Mouse (Mus musculus) hindbrain, embryonic 11.5 days (tissue): ENCODE results near the gene Parp4. TPM values are rescaled to one million over a fixed set of nuclear protein-coding genes. Genes with fewer than 3 reads are reported as not detected.

Experiments
- ATAC-seq: fragments of 200-750 bp; cut with Nextera tagmentation; 2 replicates; pipeline ENCODE4 v1.8.0; 2017; ENCODE audit warnings: mild to moderate bottlenecking, moderate TSS enrichment, moderate library complexity; ENCODE audit not compliant: low FRiP score
- DNase-seq: peaks from one replicate; pipeline ENCODE4 v3.0.0-alpha.2; 2015; ENCODE audit warnings: low spot score
- H3K27ac ChIP-seq: fragments of 300-500 bp; sonication (generic); 2 replicates; pipeline ENCODE4 v1.5.1; 2014; ENCODE audit warnings: mild to moderate bottlenecking, low read depth, low read length
- H3K27me3 ChIP-seq: fragments of 300-500 bp; sonication (generic); 2 replicates; pipeline ENCODE4 v1.6.1; 2014; ENCODE audit warnings: mild to moderate bottlenecking, low read length, moderate library complexity, mixed read lengths; ENCODE audit not compliant: control insufficient read depth, insufficient read depth
- H3K36me3 ChIP-seq: fragments of 300-500 bp; sonication (generic); 2 replicates; pipeline ENCODE4 v1.6.1; 2014; ENCODE audit warnings: mild to moderate bottlenecking, low read length, moderate library complexity, mixed read lengths; ENCODE audit not compliant: control insufficient read depth, insufficient read depth
- H3K4me1 ChIP-seq: fragments of 300-500 bp; sonication (generic); replicated peaks from 2 replicates; pipeline ENCODE4 v1.6.1; 2014; ENCODE audit warnings: low read length, mixed read lengths; ENCODE audit not compliant: control insufficient read depth, insufficient read depth
- H3K4me2 ChIP-seq: fragments of 300-500 bp; sonication (generic); replicated peaks from 2 replicates; pipeline ENCODE4 v1.6.1; 2014; ENCODE audit warnings: mild to moderate bottlenecking, low read depth, low read length
- H3K4me3 ChIP-seq: fragments of 300-500 bp; sonication (generic); 2 replicates; pipeline ENCODE4 v1.5.1; 2014; ENCODE audit warnings: low read depth, low read length
- H3K9ac ChIP-seq: fragments of 300-500 bp; sonication (generic); 2 replicates; pipeline ENCODE4 v1.6.1; 2014; ENCODE audit warnings: low read depth, low read length
- H3K9me3 ChIP-seq: fragments of 300-500 bp; sonication (generic); 2 replicates; pipeline ENCODE4 v1.6.1; 2016; ENCODE audit warnings: low read length; ENCODE audit not compliant: control insufficient read depth
- WGBS: fragments of 180-500 bp; shearing (Covaris S2); extraction: QIAGEN DNeasy Blood & Tissue Kit; methylation state at CpG from one replicate; pipeline ENCODE4 v1.1.7; 2014; 5-methylcytosine and 5-hydroxymethylcytosine counted together
- polyA plus RNA-seq: library from polyadenylated mRNA; unstranded; fragments of >200 nt; fragmentation: Nextera tagmentation; extraction: Ambion mirVana; gene quantifications from 2 replicates; pipeline ENCODE4 v1.2.1, GENCODE M21; 2014

The Parp4 gene
- polyA plus RNA-seq, 1 experiment from 2014 or later: 2.9 TPM

DNA sequence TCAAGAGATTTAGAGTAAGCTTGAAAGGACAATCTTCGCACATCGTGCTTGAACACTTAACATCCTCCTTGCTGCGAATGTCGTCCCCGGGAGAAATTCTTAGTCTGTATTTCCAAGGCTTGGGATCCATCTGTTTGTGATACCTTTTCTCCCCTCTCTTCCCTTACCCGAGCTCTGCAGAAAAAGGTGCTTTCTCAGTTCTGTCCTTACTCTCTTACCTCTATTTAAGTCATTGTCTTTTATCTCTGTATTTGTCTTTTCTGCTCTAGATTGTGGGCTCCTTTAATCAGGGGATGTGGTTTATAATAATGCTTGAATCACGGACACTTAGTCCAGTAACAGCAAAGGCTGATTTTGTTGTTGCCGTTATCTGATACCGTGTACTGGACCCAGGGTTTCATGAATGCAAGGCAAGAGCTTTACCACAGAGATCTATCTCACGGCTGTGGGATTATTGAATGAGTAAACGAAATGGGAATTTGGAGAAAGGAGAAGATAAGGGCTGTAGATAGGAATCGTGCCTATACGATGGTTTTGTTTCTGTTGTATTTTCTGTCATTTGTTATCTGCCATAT is 93.7 kb downstream of the Parp4 start:
- peak overlapping the region; percentile 82 for H3K4me2 ChIP-seq
- 0 out of 2 replicates have a peak overlapping the region, but pooled peaks have one; percentile 77 for H3K27ac ChIP-seq
- no peaks in the 10 kb centered on the region for H3K9me3 ChIP-seq
- 13% methylated on average over 13 of the region's 13 CpGs for WGBS
- DNase-seq: peak; percentile 11
- H3K9ac ChIP-seq: peak overlapping the region; percentile 70
- peak overlapping the region; percentile 63 for H3K4me3 ChIP-seq
- peaks cover 5% of the 10 kb centered on the region; the same call in 1 of the 2 replicates for H3K36me3 ChIP-seq
- H3K4me1 ChIP-seq: 0 out of 2 replicates have a peak, but pooled peaks cover 2% of the 10 kb centered on the region
- no peaks in the 10 kb centered on the region for H3K27me3 ChIP-seq
- no peak for ATAC-seq

DNA sequence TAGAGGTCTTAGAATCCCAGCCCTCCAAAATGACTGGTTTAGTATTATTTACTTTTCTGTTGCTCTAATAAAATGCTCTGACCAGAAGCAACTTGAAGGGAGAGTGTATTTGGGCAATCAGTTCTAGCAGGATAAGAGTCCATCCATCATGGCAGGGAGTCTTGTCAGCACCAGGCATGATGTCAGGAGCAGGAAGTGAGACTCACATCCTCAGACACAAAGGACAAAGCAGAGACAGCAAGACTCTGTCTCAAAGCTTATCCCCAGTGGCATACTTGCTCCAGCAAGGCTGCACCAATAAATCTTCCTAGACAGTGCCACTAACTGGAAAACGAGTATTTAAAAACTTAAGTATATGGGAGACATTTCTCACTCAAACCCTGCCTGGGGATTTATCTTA is 110.0 kb downstream of the Parp4 start:
- H3K4me3 ChIP-seq: no peak overlapping the region
- H3K27ac ChIP-seq: no peak overlapping the region
- H3K9me3 ChIP-seq: no peaks in the 10 kb centered on the region
- peaks cover 7% of the 10 kb centered on the region; the same call in 1 of the 2 replicates for H3K36me3 ChIP-seq
- 57% methylated on average over 1 of the region's 1 CpGs for WGBS
- no peak for DNase-seq
- H3K4me1 ChIP-seq: no peaks in the 10 kb centered on the region
- H3K9ac ChIP-seq: no peak overlapping the region
- H3K27me3 ChIP-seq: no peaks in the 10 kb centered on the region
- no peak overlapping the region for H3K4me2 ChIP-seq
- no peak for ATAC-seq

DNA sequence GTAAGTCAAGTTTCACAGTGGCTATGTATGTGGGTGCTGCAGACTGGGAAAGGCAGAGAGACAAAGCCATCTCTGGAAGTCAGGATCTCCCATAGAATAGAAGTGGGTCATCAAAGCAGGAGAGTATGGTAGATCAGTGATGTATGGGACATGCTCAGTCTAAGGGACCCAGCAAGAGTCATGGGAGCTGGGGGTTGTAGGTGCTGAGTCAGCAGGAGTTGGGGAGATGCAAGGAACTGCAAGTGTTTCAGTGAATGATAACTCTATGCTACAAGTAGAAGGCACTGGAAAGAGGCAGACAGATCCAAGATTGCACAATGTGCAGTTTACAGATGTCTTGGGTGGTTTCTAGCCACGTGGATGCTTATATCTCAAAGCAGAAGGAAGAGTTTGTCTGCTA is 113.7 kb downstream of the Parp4 start:
- Histone ChIP-seq H3K36me3 (peaks cover 9% of the 10 kb centered on the region; the same call in 1 of the 2 replicates), H3K9me3 (no peaks in the 10 kb centered on the region), H3K4me1 (no peaks in the 10 kb centered on the region), H3K27me3 (no peaks in the 10 kb centered on the region), H3K27ac (no peak overlapping the region), H3K9ac (no peak overlapping the region), H3K4me2 (no peak overlapping the region), H3K4me3 (no peak overlapping the region)
- ATAC-seq (no peak), DNase-seq (no peak)
- WGBS: 93% methylated on average over 1 of the region's 1 CpGs

DNA sequence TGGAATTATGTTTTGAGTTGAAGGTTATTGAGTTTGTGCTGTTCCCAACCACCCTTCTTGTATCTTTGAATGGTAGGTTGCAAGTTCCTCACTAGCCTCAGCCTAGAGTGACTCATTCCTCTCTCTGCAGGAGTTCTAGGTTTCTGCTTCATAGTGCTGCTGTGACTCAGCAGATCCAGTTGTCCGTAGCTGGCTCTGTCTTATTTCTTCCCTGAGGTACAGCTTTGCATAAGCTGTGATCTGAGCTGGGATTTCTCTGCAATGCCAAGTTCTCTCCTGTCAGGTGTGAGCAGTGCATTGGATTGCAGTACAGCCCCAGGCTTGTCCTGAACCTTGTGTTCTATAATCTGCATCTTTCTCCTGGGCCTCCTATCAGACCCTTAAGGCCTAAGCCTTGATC is 114.3 kb downstream of the Parp4 start:
- H3K27me3 ChIP-seq: no peaks in the 10 kb centered on the region
- no peaks in the 10 kb centered on the region for H3K9me3 ChIP-seq
- DNase-seq: no peak
- no peak overlapping the region for H3K4me3 ChIP-seq
- ATAC-seq: no peak
- no peak overlapping the region for H3K9ac ChIP-seq
- 78% methylated on average over 1 of the region's 1 CpGs for WGBS
- no peak overlapping the region for H3K27ac ChIP-seq
- H3K4me1 ChIP-seq: no peaks in the 10 kb centered on the region
- H3K4me2 ChIP-seq: no peak overlapping the region
- H3K36me3 ChIP-seq: peaks cover 9% of the 10 kb centered on the region; the same call in 1 of the 2 replicates

DNA sequence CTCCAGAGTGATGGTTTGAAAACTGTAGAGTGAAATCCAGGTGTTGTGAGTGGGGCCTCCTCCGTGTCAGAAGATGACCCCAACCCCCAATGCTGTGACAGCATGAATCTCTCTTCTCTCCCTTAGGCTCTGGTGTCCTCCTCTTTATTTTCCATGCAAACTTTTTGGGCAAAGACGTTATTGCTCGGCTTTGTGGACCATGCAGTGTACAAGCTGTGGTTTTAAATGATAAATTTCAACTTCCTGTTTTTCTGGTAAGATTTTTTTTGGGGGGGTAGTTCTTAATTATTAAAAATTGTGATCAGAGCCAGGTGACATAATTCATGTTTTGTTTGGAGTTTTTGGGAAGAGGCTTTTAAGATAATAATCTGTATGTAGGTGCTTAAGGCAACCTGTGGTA is 120.1 kb downstream of the Parp4 start:
- no peak for DNase-seq
- peaks cover 8% of the 10 kb centered on the region; the same call in 1 of the 2 replicates for H3K36me3 ChIP-seq
- no peaks in the 10 kb centered on the region for H3K4me1 ChIP-seq
- H3K27me3 ChIP-seq: no peaks in the 10 kb centered on the region
- H3K9me3 ChIP-seq: no peaks in the 10 kb centered on the region
- no peak overlapping the region for H3K9ac ChIP-seq
- no peak overlapping the region for H3K27ac ChIP-seq
- no peak for ATAC-seq
- WGBS: 87% methylated on average over 3 of the region's 3 CpGs
- H3K4me2 ChIP-seq: no peak overlapping the region
- no peak overlapping the region for H3K4me3 ChIP-seq

DNA sequence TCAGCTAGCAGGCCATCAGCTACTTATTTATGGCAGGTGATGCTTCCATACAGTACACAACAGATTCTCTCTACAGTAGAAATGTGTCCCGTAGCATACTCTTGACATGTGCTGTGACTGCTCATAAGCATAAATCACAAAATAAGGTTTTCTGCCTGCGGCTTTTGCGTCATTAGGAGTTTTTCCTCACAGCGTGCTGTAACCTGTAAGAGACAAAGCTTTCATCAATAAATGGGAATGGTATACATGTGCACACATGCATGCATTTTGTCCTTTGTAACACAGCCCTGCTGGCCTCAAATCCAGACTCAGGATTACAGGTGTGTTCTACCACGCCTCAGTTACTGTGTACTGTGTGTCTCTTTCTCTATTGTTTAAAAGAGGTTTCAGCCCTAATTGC is 122.4 kb downstream of the Parp4 start:
- Histone ChIP-seq H3K4me2 (no peak overlapping the region), H3K9ac (no peak overlapping the region), H3K9me3 (no peaks in the 10 kb centered on the region), H3K4me1 (no peaks in the 10 kb centered on the region), H3K4me3 (no peak overlapping the region), H3K36me3 (peaks cover 7% of the 10 kb centered on the region; the same call in 1 of the 2 replicates), H3K27me3 (no peaks in the 10 kb centered on the region), H3K27ac (no peak overlapping the region)
- 94% methylated on average over 5 of the region's 5 CpGs for WGBS
- ATAC-seq (no peak), DNase-seq (no peak)

DNA sequence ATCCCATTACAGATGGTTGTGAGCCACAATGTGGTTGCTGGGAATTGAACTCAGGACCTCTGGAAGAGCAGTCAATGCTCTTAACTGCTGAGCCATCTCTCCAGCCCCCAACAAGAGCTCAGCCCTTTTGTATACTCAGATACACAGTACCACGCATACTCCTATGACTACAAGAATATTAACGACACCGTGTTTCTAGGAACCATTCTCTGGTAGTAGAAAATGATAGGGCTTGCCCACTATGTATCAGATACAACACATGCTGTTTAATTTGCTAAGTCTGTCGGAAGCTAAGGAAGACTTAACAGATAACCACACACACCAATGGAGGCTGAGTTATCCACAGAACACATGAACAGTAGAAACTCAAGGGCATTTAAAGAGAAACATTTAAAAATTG is 127.2 kb downstream of the Parp4 start:
- Histone ChIP-seq H3K36me3 (peaks cover 7% of the 10 kb centered on the region; the same call in 1 of the 2 replicates), H3K4me1 (no peaks in the 10 kb centered on the region), H3K27me3 (no peaks in the 10 kb centered on the region), H3K9me3 (no peaks in the 10 kb centered on the region), H3K27ac (no peak overlapping the region), H3K9ac (no peak overlapping the region), H3K4me2 (no peak overlapping the region), H3K4me3 (no peak overlapping the region)
- no peak for ATAC-seq
- WGBS: 94% methylated on average over 4 of the region's 4 CpGs
- DNase-seq: no peak

DNA sequence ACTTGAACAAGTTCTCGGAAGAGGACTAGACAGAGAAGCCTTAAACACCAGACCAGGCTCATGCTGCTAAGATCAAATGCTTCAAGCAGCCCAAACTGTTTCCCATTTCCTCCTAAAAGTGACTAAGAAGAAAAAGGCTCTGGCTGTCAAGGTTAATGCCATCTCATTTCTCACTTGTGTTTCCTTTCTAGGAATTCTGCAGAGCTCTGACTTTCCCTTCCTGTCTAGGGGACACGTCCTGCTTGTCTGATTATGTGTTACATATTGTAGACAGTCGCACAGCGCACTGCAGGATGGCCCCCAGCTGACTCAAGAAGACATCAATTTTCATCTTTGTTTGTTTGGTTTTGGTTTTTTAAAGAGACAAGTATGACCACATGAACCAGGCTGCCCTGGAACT is 130.3 kb downstream of the Parp4 start:
- H3K9me3 ChIP-seq: no peaks in the 10 kb centered on the region
- H3K4me3 ChIP-seq: no peak overlapping the region
- no peaks in the 10 kb centered on the region for H3K4me1 ChIP-seq
- ATAC-seq (no peak), DNase-seq (no peak)
- WGBS: 92% methylated on average over 4 of the region's 4 CpGs
- no peaks in the 10 kb centered on the region for H3K36me3 ChIP-seq
- H3K27me3 ChIP-seq: no peaks in the 10 kb centered on the region
- H3K27ac ChIP-seq: no peak overlapping the region
- H3K9ac ChIP-seq: no peak overlapping the region
- H3K4me2 ChIP-seq: no peak overlapping the region
